Mouse (Mus musculus): ENCODE measurements around the gene 2610042L04Rik. TPM values are rescaled to one million over a fixed set of nuclear protein-coding genes. Genes with fewer than 3 reads are reported as not detected.
"Not testable (repeated sequence)": the region's sequence is repeated elsewhere in the genome, so short reads cannot be mapped to it uniquely, and the experiment has no call there.

The 2610042L04Rik gene
- 2.8 and 3.4 TPM in 2 replicates for polyA plus RNA-seq (2015; fragmentation: Nextera tagmentation; extraction: Ambion mirVana)

DNA sequence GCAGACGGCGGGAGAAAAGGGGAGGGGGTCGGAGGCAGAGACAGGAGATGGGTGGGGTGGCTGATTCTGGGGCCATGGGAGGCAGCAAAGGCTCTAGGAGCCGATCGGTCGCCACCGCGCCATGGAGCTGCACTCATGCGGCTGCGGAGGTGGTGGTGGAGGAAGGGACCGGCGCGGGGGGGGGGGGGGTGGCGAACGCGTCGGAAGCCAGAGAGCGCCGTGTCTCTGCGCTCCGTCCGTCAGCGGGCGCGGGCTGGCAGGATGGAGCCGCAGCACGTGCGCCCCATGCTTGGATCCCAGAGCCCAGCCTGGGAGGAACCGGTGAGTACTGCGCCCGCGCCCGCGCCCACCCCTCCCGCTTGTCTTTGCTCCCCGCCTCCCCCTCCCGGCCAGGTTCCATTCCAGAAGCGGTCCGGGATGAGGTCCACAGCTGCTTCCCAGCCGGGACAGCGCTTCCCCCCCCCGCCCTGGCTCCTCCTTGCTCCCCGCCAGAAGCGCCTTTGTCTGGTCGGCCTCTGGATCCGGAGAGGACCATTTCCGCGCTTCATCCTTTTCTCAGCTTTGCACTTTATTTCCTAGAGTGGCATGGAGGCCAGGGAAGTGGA is at the start of gene 2610042L04Rik:
TSS of gene 2610042L04Rik (plus strand) at position 288 of the 605 bp plus-strand sequence.
- H3K4me1 ChIP-seq (replicated peaks); H3K27me3 ChIP-seq; H3K9me3 ChIP-seq; ATAC-seq; H3K36me3 ChIP-seq; H3K27ac ChIP-seq: not testable (repeated sequence)
- peak within 1 kb of the TSS; percentile 66 for H3K9ac ChIP-seq (replicated peaks)
- 4% methylated on average over 29 of the region's 48 CpGs for WGBS
- H3K4me3 ChIP-seq (replicated peaks), result peak within 1 kb of the TSS; percentile 47
- peak within 1 kb of the TSS; percentile 65 for H3K4me2 ChIP-seq (replicated peaks)

DNA sequence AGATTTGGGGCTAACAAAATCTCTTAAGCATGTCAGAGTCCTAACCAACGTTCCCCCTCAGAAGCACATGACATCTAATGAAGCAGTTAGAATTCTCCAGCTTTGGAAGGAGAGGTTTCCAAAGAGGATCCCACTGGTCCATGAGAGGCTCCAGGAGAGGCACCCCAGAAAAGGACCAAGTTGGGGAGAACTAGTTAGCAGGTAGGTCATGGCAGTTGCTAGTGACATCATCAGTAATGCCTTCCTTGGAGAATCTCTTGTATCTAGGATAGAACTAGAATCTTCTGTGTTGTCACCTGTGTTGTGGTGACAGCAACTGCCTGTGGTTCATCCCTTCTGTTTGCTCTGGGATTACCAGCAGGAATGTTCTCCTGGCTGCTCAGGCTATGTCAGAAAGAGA is 17.6 kb upstream of the 2610042L04Rik start, which contains the start of gene Gm3149:
TSS of gene Gm3149 (plus strand) at position 301 of the 400 bp plus-strand sequence.
- not testable (repeated sequence) for H3K4me2 ChIP-seq (replicated peaks); H3K4me1 ChIP-seq (replicated peaks); H3K9ac ChIP-seq (replicated peaks); H3K27ac ChIP-seq; H3K9me3 ChIP-seq; ATAC-seq; H3K36me3 ChIP-seq; H3K4me3 ChIP-seq (replicated peaks); H3K27me3 ChIP-seq
- WGBS, result no CpG with 5 or more reads among the region's 1 CpGs

DNA sequence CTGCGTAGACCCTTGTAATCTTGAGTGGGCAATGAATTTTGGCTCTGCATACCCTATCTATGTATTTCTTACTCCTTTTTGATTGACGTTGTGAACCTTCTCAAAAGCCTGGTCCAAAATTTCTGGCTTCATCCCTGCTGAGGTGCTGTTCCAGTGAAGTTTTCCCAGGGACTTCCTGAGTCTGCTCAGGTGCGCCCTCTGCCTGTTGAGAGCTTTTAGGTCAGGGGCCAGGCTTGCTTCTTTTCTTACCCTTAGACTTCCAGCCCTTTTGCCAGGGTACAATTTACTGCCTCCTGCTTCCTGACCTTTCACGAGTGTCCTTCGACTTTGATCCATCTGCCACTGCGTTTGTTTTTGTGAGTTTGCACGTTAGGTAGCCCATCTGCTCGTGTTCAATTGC is 943 bp downstream of the 2610042L04Rik start:
- not testable (repeated sequence) for H3K36me3 ChIP-seq; H3K27me3 ChIP-seq; H3K4me2 ChIP-seq (replicated peaks); H3K27ac ChIP-seq; H3K9ac ChIP-seq (replicated peaks); H3K9me3 ChIP-seq; H3K4me3 ChIP-seq (replicated peaks); ATAC-seq; H3K4me1 ChIP-seq (replicated peaks)
- 6% methylated on average over 8 of the region's 8 CpGs for WGBS

DNA sequence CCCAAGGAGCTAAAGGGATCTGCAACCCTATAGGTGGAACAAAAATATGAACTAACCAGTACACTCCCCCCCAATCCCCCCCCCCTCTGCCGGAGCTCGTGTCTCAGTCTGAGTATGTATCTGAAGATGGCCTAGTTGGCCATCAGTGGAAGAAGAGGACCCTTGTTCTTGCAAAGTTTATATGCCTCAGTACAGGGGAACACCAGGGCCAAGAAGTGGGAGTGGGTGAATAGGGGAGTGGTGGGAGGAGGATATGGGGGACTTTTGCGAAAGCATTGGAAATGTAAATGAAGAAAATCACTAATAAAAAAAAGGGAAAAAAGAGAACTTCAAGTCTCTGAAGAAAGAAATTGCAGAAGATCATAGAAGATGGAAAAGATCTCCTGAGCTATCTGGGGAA is 34.4 kb downstream of the 2610042L04Rik start:
- H3K4me1 ChIP-seq (replicated peaks); H3K4me3 ChIP-seq (replicated peaks); H3K36me3 ChIP-seq; H3K9ac ChIP-seq (replicated peaks); H3K27me3 ChIP-seq; ATAC-seq; H3K9me3 ChIP-seq; H3K27ac ChIP-seq; H3K4me2 ChIP-seq (replicated peaks): not testable (repeated sequence)
- WGBS, result 92% methylated on average over 3 of the region's 3 CpGs

DNA sequence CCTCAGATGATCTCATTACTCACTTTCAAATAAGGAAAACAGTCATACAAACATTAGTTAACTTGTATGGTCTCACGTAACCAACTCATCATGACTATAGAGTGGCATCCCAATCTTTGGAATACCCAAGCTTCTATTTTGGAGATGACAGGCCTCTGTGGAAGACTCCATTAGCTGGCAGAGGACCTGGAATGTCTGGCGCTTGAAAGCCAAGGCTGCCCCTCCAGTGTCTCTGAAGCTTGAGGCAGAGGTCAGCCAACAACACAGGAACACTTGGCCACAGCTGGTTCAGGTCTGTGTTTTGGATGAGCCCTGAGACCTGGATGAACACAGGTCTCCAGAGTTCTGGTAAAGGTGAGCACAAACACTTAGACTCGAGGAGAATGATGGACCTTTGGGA is 35.1 kb downstream of the 2610042L04Rik start:
- H3K27me3 ChIP-seq; H3K4me3 ChIP-seq (replicated peaks); H3K27ac ChIP-seq; H3K9ac ChIP-seq (replicated peaks); H3K4me1 ChIP-seq (replicated peaks); ATAC-seq; H3K9me3 ChIP-seq; H3K36me3 ChIP-seq; H3K4me2 ChIP-seq (replicated peaks): not testable (repeated sequence)
- 80% methylated on average over 3 of the region's 3 CpGs for whole genome bisulfite sequencing

DNA sequence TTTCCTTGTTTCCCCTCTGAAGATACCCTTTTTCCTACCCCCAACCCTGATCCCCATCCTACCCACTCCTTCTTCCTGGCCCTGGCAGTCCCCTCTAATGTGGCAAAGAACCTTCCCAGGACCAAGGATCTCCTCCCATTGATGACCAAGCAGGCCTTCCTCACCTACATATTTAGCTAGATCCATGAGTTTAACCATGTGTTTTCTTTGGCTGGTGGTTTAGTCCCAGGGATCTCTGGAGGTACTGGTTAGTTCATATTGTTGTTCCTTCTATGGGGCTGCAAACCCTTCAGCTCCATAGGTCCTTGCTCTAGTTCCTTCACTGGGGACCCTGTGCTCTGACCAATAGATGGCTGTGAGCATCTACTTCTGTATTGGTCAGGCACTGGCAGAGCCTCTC is 43.3 kb downstream of the 2610042L04Rik start:
- H3K27ac ChIP-seq; H3K36me3 ChIP-seq; H3K9me3 ChIP-seq; H3K4me1 ChIP-seq (replicated peaks); ATAC-seq; H3K9ac ChIP-seq (replicated peaks); H3K27me3 ChIP-seq; H3K4me3 ChIP-seq (replicated peaks); H3K4me2 ChIP-seq (replicated peaks): not testable (repeated sequence)

DNA sequence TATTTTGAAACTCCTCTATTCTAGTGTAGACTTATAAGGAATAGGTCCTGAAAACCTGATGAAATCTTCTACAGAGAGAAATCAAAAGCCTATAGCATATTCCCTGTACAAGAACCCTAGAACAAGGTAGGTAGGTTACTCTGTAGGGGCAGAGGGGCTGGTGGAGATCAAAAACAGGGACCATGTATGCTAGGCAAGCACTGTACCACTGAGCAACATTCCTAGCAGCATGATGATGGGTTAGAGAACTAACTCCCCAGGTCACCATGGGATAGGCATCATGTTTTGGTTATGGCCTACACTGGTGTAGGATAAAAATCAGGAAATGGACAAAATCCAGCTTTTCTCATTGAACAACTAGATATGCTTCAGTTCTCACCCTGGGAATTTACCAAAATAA is 51.0 kb downstream of the 2610042L04Rik start:
- ATAC-seq; H3K27ac ChIP-seq; H3K9ac ChIP-seq (replicated peaks); H3K9me3 ChIP-seq; H3K27me3 ChIP-seq; H3K4me1 ChIP-seq (replicated peaks); H3K36me3 ChIP-seq; H3K4me2 ChIP-seq (replicated peaks); H3K4me3 ChIP-seq (replicated peaks): not testable (repeated sequence)

DNA sequence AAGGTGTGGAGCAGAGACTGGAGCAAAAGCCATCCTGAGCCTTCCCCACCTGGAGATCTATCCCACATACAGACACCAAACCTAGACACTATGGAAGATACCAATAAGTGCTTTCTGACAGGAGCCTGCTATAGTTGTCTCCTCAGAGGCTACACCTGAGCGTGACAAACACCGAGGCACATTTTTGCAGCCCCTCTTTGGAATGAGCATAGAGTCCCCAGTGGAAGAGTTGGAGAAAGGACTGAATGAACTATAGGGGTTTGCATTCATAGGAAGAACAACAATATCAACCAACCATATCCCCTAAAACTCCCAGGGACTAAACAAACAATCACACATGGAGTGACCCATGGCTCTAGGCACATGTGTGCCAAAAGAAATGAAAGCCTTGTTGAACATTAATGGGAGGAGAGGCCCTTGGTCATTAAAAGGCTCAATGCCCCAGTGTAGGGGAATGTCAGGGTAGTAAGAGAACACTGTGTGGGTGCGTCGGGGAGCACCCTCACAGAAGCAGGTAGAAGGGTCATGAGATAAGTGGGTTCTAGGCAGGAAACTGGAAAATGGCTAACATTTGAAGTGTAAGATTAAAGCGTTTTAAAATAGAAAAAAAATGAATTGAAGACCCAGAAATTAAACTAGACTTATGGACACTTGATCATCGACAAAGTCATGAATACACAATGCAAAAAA is 58.4 kb downstream of the 2610042L04Rik start:
- not testable (repeated sequence) for H3K27me3 ChIP-seq; H3K36me3 ChIP-seq; H3K9me3 ChIP-seq; H3K4me3 ChIP-seq (replicated peaks); H3K4me1 ChIP-seq (replicated peaks); H3K27ac ChIP-seq; ATAC-seq; H3K4me2 ChIP-seq (replicated peaks); H3K9ac ChIP-seq (replicated peaks)
- 94% methylated on average over 4 of the region's 6 CpGs for WGBS

DNA sequence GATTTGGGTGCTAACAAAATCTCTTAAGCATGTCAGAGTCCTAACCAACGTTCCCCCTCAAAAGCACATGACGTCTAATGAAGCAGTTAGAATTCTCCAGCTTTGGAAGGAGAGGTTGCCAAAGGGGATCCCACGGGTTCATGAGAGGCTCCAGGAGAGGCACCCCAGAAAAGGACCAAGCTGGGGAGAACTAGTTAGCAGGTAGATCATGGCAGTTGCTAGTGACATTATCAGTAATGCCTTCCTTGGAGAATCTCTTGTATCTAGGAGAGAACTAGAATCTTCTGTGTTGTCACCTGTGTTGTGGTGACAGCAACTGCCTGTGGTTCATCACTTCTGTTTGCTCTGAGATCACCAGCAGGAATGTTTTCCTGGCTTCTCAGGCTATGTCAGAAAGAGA is 62.7 kb downstream of the 2610042L04Rik start, which contains the start of gene Gm3159:
TSS of gene Gm3159 (plus strand) at position 301 of the 400 bp plus-strand sequence.
- not testable (repeated sequence) for H3K9ac ChIP-seq (replicated peaks); H3K36me3 ChIP-seq; ATAC-seq; H3K4me3 ChIP-seq (replicated peaks); H3K27ac ChIP-seq; H3K4me1 ChIP-seq (replicated peaks); H3K27me3 ChIP-seq; H3K9me3 ChIP-seq; H3K4me2 ChIP-seq (replicated peaks)
- 85% methylated on average over 2 of the region's 3 CpGs for WGBS

DNA sequence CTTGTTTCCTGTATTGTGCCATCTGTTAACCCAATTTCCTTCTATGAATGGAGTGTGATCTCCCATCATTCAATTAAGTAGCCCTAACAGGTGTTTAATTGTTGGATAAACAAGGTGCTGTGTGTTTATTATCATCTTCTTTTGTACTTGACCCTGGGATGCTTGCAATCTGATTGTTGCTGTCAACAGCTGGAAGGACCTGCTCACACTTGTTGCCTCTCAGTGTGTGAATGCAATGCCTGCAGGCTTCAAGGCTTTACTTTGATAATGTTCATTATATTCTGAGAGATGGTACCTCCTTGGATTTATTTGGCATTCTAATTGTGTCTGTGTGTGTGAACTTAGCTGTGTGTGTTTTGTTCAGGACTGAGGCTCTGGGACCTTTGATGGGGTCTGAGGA is 64.1 kb downstream of the 2610042L04Rik start:
- not testable (repeated sequence) for H3K9ac ChIP-seq (replicated peaks); H3K4me3 ChIP-seq (replicated peaks); H3K36me3 ChIP-seq; H3K27me3 ChIP-seq; H3K27ac ChIP-seq; H3K4me1 ChIP-seq (replicated peaks); H3K9me3 ChIP-seq; ATAC-seq; H3K4me2 ChIP-seq (replicated peaks)

DNA sequence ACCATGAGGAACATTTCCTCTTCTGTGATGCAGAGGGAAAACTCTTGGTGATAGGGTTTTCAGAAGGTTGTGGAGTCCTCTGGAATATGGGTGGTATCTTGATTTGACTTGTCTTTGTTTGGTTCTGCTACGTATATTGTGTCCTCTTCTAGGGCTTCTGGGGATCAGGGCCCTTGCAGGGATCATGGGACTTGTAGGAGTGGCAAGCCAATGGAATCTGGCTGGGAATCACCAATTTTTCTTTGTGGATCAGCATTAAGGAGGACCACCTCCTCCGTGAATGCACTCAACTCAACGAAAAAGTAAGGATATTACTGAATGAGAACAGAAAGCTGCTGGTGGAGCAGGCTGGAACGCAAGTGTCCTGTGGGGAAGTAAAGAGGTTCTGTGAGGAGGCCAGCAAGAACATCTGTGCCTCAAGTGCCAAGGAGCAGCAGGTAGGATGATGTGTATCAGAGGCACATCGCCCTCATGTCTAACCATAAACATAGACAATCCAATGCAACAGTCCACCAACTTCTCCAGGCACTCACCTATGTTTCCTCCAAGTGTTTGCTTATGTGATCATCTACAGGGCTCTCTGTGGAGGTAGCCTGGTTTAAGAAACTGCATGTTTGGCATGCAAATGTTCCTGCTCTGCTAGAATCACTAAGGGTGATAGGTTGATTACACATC is 65.7 kb downstream of the 2610042L04Rik start:
- 91% methylated on average over 5 of the region's 5 CpGs for WGBS
- H3K9ac ChIP-seq (replicated peaks); H3K27ac ChIP-seq; ATAC-seq; H3K4me2 ChIP-seq (replicated peaks); H3K4me1 ChIP-seq (replicated peaks); H3K27me3 ChIP-seq; H3K9me3 ChIP-seq; H3K36me3 ChIP-seq; H3K4me3 ChIP-seq (replicated peaks): not testable (repeated sequence)

DNA sequence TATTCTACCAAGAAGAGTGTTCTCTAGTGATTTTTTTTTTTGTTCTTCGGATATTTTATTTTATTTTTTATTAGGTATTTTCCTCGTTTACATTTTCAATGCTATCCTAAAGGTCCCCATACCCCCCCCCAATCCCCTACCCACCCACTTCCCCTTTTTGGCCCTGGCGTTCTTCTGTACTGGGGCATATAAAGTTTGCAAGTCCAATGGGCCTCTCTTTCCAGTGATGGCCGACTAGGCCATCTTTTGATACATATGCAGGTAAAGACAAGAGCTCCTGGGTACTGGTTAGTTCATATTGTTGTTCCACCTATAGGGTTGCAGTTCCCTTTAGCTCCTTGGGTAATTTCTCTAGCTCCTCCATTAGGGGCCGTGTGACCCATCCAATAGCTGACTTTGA is 66.7 kb downstream of the 2610042L04Rik start:
- H3K9me3 ChIP-seq; H3K36me3 ChIP-seq; H3K4me1 ChIP-seq (replicated peaks); H3K4me3 ChIP-seq (replicated peaks); H3K27me3 ChIP-seq; H3K27ac ChIP-seq; H3K4me2 ChIP-seq (replicated peaks); H3K9ac ChIP-seq (replicated peaks); ATAC-seq: not testable (repeated sequence)
- 76% methylated on average over 5 of the region's 5 CpGs for WGBS
